Mouse (Mus musculus): ENCODE measurements at regions not wholly inside any gene's neighbourhood (a gene's known extent, or its start where the extent isn't known, plus 50 kb on each side); places are given as distances from the start of the nearest gene placed in this dataset.

DNA sequence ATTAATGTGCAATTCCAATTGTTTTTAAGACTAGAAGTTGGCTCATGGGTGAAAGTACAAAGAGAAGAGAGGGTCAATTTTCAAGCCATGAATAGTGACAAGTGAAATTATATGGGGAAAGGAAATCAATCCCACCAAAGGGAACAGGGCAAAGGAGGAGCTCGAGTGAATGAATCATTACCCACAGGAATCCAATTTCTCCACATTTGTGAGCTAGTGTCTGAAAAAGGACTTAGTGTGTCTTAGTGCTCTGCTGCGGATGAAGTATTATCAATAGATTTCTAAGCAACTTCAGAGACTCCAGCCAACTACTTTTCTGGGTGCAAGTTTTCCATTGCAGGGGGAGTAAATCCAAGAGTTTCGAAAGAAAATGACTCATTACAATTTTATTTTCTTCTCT is 552.5 kb upstream of the Frg1 start:
- TF ChIP-seq RCOR1 (conservative IDR thresholded peaks at IDR 0.05; ENCODE audit: low read depth, low read length) (no peak), MYC (IDR thresholded peaks at IDR 0.05; ENCODE audit: low read depth, low read length) (no peak), MAZ (IDR thresholded peaks at IDR 0.05; ENCODE audit: low read depth, low read length) (no peak), ZNF384 (IDR thresholded peaks at IDR 0.05; ENCODE audit: low read depth, low read length) (no peak)

All from CH12.LX (cell line).